Comparison of ENCODE assay signal across 8 mouse cellular contexts in genomic region chr8:84986379-84986945, GRCm38 (mm10). TPM values are rescaled to one million over a fixed set of nuclear protein-coding genes. Genes with fewer than 3 reads are reported as not detected.
DNase-seq lines count a peak whose midpoint lies in the region; ATAC-seq and TF ChIP-seq lines count a peak whose summit lies in the region.

No protein-coding gene starts in this region.

- no peak for ATAC-seq in liver, embryonic 11.5 days (replicated peaks; ENCODE audit: low FRiP score)
- ATAC-seq in stomach, postnatal 0 days (ENCODE audit: low FRiP score, low TSS enrichment) = no peak

- H3K27me3 ChIP-seq in spleen, adult 2 months (ENCODE audit: control insufficient read depth, insufficient read depth, low read length) = no peaks in the 10 kb centered on the region
- no peaks in the 10 kb centered on the region for H3K27me3 ChIP-seq in liver, embryonic 11.5 days (replicated peaks; ENCODE audit: control insufficient read depth, insufficient read depth, low read length)
- H3K27me3 ChIP-seq in stomach, postnatal 0 days (ENCODE audit: control insufficient read depth, insufficient read depth, low read length) = no peaks in the 10 kb centered on the region

- peak overlapping the region; percentile 64; the same call in 1 of the 2 replicates for H3K4me3 ChIP-seq in spleen, adult 2 months (ENCODE audit: extremely low read depth, insufficient read depth, insufficient read length)
- peak overlapping the region; percentile 54 for H3K4me3 ChIP-seq in liver, embryonic 11.5 days (ENCODE audit: low read depth, low read length)
- peak overlapping the region; percentile 50; the same call in 1 of the 2 replicates for H3K4me3 ChIP-seq in stomach, postnatal 0 days (ENCODE audit: low read depth, low read length)

- peak overlapping the region; percentile 77 for H3K9ac ChIP-seq in liver, embryonic 11.5 days (ENCODE audit: low read depth, low read length)
- peak overlapping the region; percentile 70 for H3K9ac ChIP-seq in stomach, postnatal 0 days (ENCODE audit: low read length)

- no peak for TF ChIP-seq POLR2A in spleen, adult 2 months (IDR thresholded peaks at IDR 0.05; ENCODE audit: low read depth, low read length)

- no peaks in the 10 kb centered on the region for H3K9me3 ChIP-seq in liver, embryonic 11.5 days (ENCODE audit: control insufficient read depth, low read length)
- H3K9me3 ChIP-seq in stomach, postnatal 0 days (ENCODE audit: control insufficient read depth, low read length) = no peaks in the 10 kb centered on the region

- WGBS in spleen, adult 2 months = 29% methylated on average over 8 of the region's 8 CpGs
- 33% methylated on average over 8 of the region's 8 CpGs for WGBS in liver, embryonic 11.5 days
- 30% methylated on average over 8 of the region's 8 CpGs for WGBS in stomach, postnatal 0 days

- TF ChIP-seq EP300 in stomach, postnatal 0 days (optimal IDR thresholded peaks at IDR 0.05) = no peak

- no peak for TF ChIP-seq CTCF in spleen, adult 2 months (IDR thresholded peaks at IDR 0.05; ENCODE audit: extremely low read depth, insufficient read depth, insufficient read length, insufficient replicate concordance)
- no peak for TF ChIP-seq CTCF in stomach, postnatal 0 days (IDR thresholded peaks at IDR 0.05; ENCODE audit: low read depth)

- H3K36me3 ChIP-seq in spleen, adult 2 months (ENCODE audit: control insufficient read depth, insufficient read depth, low read length) = no peaks in the 10 kb centered on the region
- H3K36me3 ChIP-seq in liver, embryonic 11.5 days (ENCODE audit: control insufficient read depth, insufficient read depth, low read length) = no peaks in the 10 kb centered on the region
- H3K36me3 ChIP-seq in stomach, postnatal 0 days (ENCODE audit: control insufficient read depth, insufficient read depth, low read length) = no peaks in the 10 kb centered on the region

- peak overlapping the region; percentile 89 for H3K27ac ChIP-seq in spleen, adult 2 months (ENCODE audit: insufficient read depth, low read length)
- H3K27ac ChIP-seq in liver, embryonic 11.5 days (ENCODE audit: low read depth, low read length) = peak overlapping the region; percentile 85
- peak overlapping the region; percentile 98 for H3K27ac ChIP-seq in stomach, postnatal 0 days (replicated peaks)

- H3K4me1 ChIP-seq in spleen, adult 2 months (ENCODE audit: control insufficient read depth, insufficient read depth, insufficient read length) = peaks cover 24% of the 10 kb centered on the region
- peaks cover 54% of the 10 kb centered on the region for H3K4me1 ChIP-seq in liver, embryonic 11.5 days (replicated peaks; ENCODE audit: control insufficient read depth, insufficient read depth, low read length)
- H3K4me1 ChIP-seq in stomach, postnatal 0 days (replicated peaks; ENCODE audit: control insufficient read depth, insufficient read depth) = peaks cover 21% of the 10 kb centered on the region

- H3K4me2 ChIP-seq in liver, embryonic 11.5 days = peak overlapping the region; percentile 92
- H3K4me2 ChIP-seq in stomach, postnatal 0 days (replicated peaks; ENCODE audit: low read depth) = peak overlapping the region; percentile 98

- peak; percentile 32 for DNase-seq in embryo, embryonic 10 days (ENCODE audit: low spot score)
- DNase-seq in embryo, embryonic 11 days = no peak
- no peak for DNase-seq in spleen, adult 2 months (ENCODE audit: low read depth in 1 of 2, low spot score in 2 of 2)
- no peak for DNase-seq in spleen, postnatal 14 days (ENCODE audit: low spot score in 2 of 2)
- no peak for DNase-seq in liver, embryonic 11.5 days (ENCODE audit: low spot score)
- no peak for DNase-seq in stomach, postnatal 0 days (ENCODE audit: low spot score)
- DNase-seq in retina, postnatal 1 day = no peak
- DNase-seq in layer of hippocampus, postnatal 36 days = no peak

RNA-seq across cellular contexts. Expression of gene Hook2, which starts 3.9 kb away (rescaled TPM):
- 3.6 and 3.9 TPM in 2 replicates for polyA plus RNA-seq in spleen, adult 2 months (2012; rRNA removed)
- polyA plus RNA-seq in liver, embryonic 11.5 days (2014; fragmentation: Nextera tagmentation; extraction: Ambion mirVana) = 15.5 and 16.7 TPM in 2 replicates
- 28.8 and 30.9 TPM in 2 replicates for polyA plus RNA-seq in stomach, postnatal 0 days (2015; fragmentation: Nextera tagmentation; extraction: Ambion mirVana)
- 1 to 10 TPM; 7.8 to 9.7 TPM for total RNA-seq in layer of hippocampus, postnatal 36 days (2021)

RNA-seq across cellular contexts. Expression of gene Junb, which starts 7.9 kb away (rescaled TPM):
- polyA plus RNA-seq in spleen, adult 2 months (2012; rRNA removed) = 89.2 and 154 TPM in 2 replicates
- 21.1 and 23.2 TPM in 2 replicates for polyA plus RNA-seq in liver, embryonic 11.5 days (2014; fragmentation: Nextera tagmentation; extraction: Ambion mirVana)
- 88.5 and 95.9 TPM in 2 replicates for polyA plus RNA-seq in stomach, postnatal 0 days (2015; fragmentation: Nextera tagmentation; extraction: Ambion mirVana)
- 10 to 100 TPM; 59.9 to 73.6 TPM for total RNA-seq in layer of hippocampus, postnatal 36 days (2021)

RNA-seq across cellular contexts. Expression of gene Rnaseh2a, which starts 16.9 kb away (rescaled TPM):
- 34.2 and 35.6 TPM in 2 replicates for polyA plus RNA-seq in spleen, adult 2 months (2012; rRNA removed)
- 195 and 197 TPM in 2 replicates for polyA plus RNA-seq in liver, embryonic 11.5 days (2014; fragmentation: Nextera tagmentation; extraction: Ambion mirVana)
- polyA plus RNA-seq in stomach, postnatal 0 days (2015; fragmentation: Nextera tagmentation; extraction: Ambion mirVana) = 79.4 and 80.1 TPM in 2 replicates
- total RNA-seq in layer of hippocampus, postnatal 36 days (2021) = 10 to 100 TPM; 35.3 to 36.8 TPM

RNA-seq across cellular contexts. Expression of gene Prdx2, which starts 17.1 kb away (rescaled TPM):
- polyA plus RNA-seq in spleen, adult 2 months (2012; rRNA removed) = 149 and 164 TPM in 2 replicates
- 1,398 and 1,409 TPM in 2 replicates for polyA plus RNA-seq in liver, embryonic 11.5 days (2014; fragmentation: Nextera tagmentation; extraction: Ambion mirVana)
- 370 and 376 TPM in 2 replicates for polyA plus RNA-seq in stomach, postnatal 0 days (2015; fragmentation: Nextera tagmentation; extraction: Ambion mirVana)
- total RNA-seq in layer of hippocampus, postnatal 36 days (2021) = 100 to 1,000 TPM; 338 to 356 TPM

RNA-seq across cellular contexts. Expression of gene Gm49661, which starts 17.2 kb away (rescaled TPM):
- not detected in 2 replicates for polyA plus RNA-seq in spleen, adult 2 months (2012; rRNA removed)
- polyA plus RNA-seq in liver, embryonic 11.5 days (2014; fragmentation: Nextera tagmentation; extraction: Ambion mirVana) = not detected in 2 replicates
- polyA plus RNA-seq in stomach, postnatal 0 days (2015; fragmentation: Nextera tagmentation; extraction: Ambion mirVana) = not detected in 2 replicates
- not detected for total RNA-seq in layer of hippocampus, postnatal 36 days (2021)
